16 mouse cellular contexts compared by ENCODE assay signal in the genomic region with DNA sequence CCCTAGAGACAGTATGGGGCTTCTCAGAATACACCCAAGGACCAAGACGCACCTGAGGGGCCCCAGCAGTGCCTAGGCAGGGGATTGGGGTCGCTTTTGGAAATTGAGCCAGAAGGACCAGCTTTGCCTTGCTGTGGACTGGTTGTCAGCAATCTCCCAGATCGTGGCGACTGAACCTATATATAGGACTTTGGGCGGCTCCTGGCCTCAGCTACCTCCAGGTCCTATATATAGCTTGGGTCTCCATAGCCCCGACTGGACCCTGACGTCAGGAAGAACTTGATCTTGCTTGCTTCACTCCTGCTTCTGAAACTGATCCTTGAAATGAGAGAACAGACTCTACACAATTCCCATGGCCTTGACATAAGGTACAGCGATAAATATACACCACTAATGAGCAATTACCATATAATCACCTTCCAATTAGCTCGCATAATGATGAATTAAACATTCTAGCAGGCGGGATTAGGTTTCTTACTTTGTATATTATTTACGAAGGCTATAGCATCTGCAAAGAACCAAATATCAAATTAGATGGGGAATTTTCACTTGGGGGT. TPM values are rescaled to one million over a fixed set of nuclear protein-coding genes. Genes with fewer than 3 reads are reported as not detected.
DNase-seq lines count a peak whose midpoint lies in the region; ATAC-seq lines count a peak whose summit lies in the region.
"Had no signal": no experiment of that assay in that cellular context is flagged by ENCODE, and none has a peak within 500 bp of the region (broad histone marks: within the 10 kb centered on the region; RNA-seq: fewer than 3 reads in every experiment).

No protein-coding gene starts in this region.

- H3K9ac ChIP-seq in kidney, embryonic 14.5 days (ENCODE audit: low read depth, low read length), result 0 out of 2 replicates have a peak overlapping the region, but pooled peaks have one; percentile 12
- no peak overlapping the region for H3K9ac ChIP-seq in embryonic facial prominence, embryonic 11.5 days (replicated peaks; ENCODE audit: low read length)
- no peak overlapping the region for H3K9ac ChIP-seq in forebrain, embryonic 16.5 days (replicated peaks; ENCODE audit: low read depth, low read length)
- H3K9ac ChIP-seq: lung, embryonic 15.5 days had no signal

- H3K4me2 ChIP-seq in kidney, embryonic 14.5 days (replicated peaks; ENCODE audit: low read depth, low read length), result peak overlapping the region; percentile 35; the same call in 1 of the 2 replicates
- H3K4me2 ChIP-seq in embryonic facial prominence, embryonic 11.5 days (ENCODE audit: low read depth, low read length), result no peak overlapping the region
- H3K4me2 ChIP-seq in forebrain, embryonic 16.5 days (ENCODE audit: low read length), result 0 out of 2 replicates have a peak overlapping the region, but pooled peaks have one; percentile 0
- H3K4me2 ChIP-seq: liver, embryonic 11.5 days; lung, embryonic 15.5 days had no signal

- H3K4me1 ChIP-seq in kidney, embryonic 14.5 days (ENCODE audit: control insufficient read depth, insufficient read depth, low read length), result peaks cover 17% of the 10 kb centered on the region
- H3K4me1 ChIP-seq in embryonic facial prominence, embryonic 11.5 days (ENCODE audit: control insufficient read depth, insufficient read depth, low read length), result peaks cover 12% of the 10 kb centered on the region
- H3K4me1 ChIP-seq in forebrain, embryonic 16.5 days (replicated peaks; ENCODE audit: control insufficient read depth, insufficient read depth, low read length), result peaks cover 53% of the 10 kb centered on the region

- DNase-seq in gastrocnemius, adult 18-20 months (ENCODE audit: low spot score), result peak; percentile 45
- no peak for DNase-seq in gastrocnemius, postnatal 10 days
- no peak for DNase-seq in kidney, adult 11 months
- DNase-seq in embryonic facial prominence, embryonic 11.5 days (ENCODE audit: low spot score), result no peak
- DNase-seq in adipocyte (ENCODE audit: low spot score), result no peak
- DNase-seq in lung, postnatal 14 days, result no peak
- DNase-seq: adrenal gland, adult 2 months; cerebellum, adult 8-10 months; layer of hippocampus, adult 9-11 months had no signal

- H3K36me3 ChIP-seq in kidney, embryonic 14.5 days (ENCODE audit: control insufficient read depth, insufficient read depth, low read length), result no peaks in the 10 kb centered on the region
- no peaks in the 10 kb centered on the region for H3K36me3 ChIP-seq in embryonic facial prominence, embryonic 11.5 days (replicated peaks; ENCODE audit: control insufficient read depth, insufficient read depth, low read depth, low read length)
- no peaks in the 10 kb centered on the region for H3K36me3 ChIP-seq in forebrain, embryonic 16.5 days (ENCODE audit: control insufficient read depth, insufficient read depth)
- H3K36me3 ChIP-seq: lung, embryonic 15.5 days had no signal

- peaks cover 80% of the 10 kb centered on the region for H3K27me3 ChIP-seq in kidney, embryonic 14.5 days (ENCODE audit: control insufficient read depth, insufficient read depth, low read length)
- peaks cover 44% of the 10 kb centered on the region for H3K27me3 ChIP-seq in embryonic facial prominence, embryonic 11.5 days (ENCODE audit: control insufficient read depth, insufficient read depth, low read length)
- H3K27me3 ChIP-seq in forebrain, embryonic 16.5 days (replicated peaks; ENCODE audit: control insufficient read depth, insufficient read depth, low read length), result peaks cover 39% of the 10 kb centered on the region

- H3K4me3 ChIP-seq in kidney, embryonic 14.5 days (ENCODE audit: low read length), result peak overlapping the region; percentile 27
- no peak overlapping the region for H3K4me3 ChIP-seq in embryonic facial prominence, embryonic 11.5 days (ENCODE audit: low read depth, low read length)
- H3K4me3 ChIP-seq in forebrain, embryonic 16.5 days (replicated peaks; ENCODE audit: low read length), result no peak overlapping the region
- H3K4me3 ChIP-seq: lung, embryonic 15.5 days had no signal

- WGBS in kidney, embryonic 14.5 days, result 8% methylated on average over 11 of the region's 11 CpGs
- WGBS in embryonic facial prominence, embryonic 11.5 days, result 6% methylated on average over 11 of the region's 11 CpGs
- 13% methylated on average over 11 of the region's 11 CpGs for WGBS in forebrain, embryonic 16.5 days

- H3K9me3 ChIP-seq in kidney, embryonic 14.5 days (ENCODE audit: control insufficient read depth, low read length), result no peaks in the 10 kb centered on the region
- no peaks in the 10 kb centered on the region for H3K9me3 ChIP-seq in embryonic facial prominence, embryonic 11.5 days (replicated peaks; ENCODE audit: control insufficient read depth, low read length)
- H3K9me3 ChIP-seq in forebrain, embryonic 16.5 days (ENCODE audit: control insufficient read depth, low read length), result no peaks in the 10 kb centered on the region
- H3K9me3 ChIP-seq: lung, embryonic 15.5 days had no signal

- no peak for ATAC-seq in kidney, embryonic 14.5 days (ENCODE audit: low FRiP score, low TSS enrichment)
- ATAC-seq in embryonic facial prominence, embryonic 11.5 days (replicated peaks; ENCODE audit: insufficient number of reproducible peaks, low FRiP score, low TSS enrichment, low read depth), result 0 out of 2 replicates have a peak, but pooled peaks have one; percentile 39
- ATAC-seq in forebrain, embryonic 16.5 days, result peak; percentile 26

- H3K27ac ChIP-seq in kidney, embryonic 14.5 days (ENCODE audit: low read depth, low read length), result no peak overlapping the region
- no peak overlapping the region for H3K27ac ChIP-seq in embryonic facial prominence, embryonic 11.5 days (replicated peaks; ENCODE audit: low read depth, low read length)
- no peak overlapping the region for H3K27ac ChIP-seq in forebrain, embryonic 16.5 days (ENCODE audit: low read length)
- H3K27ac ChIP-seq: lung, embryonic 15.5 days had no signal

RNA-seq across cellular contexts. Expression of a gene that starts 12.0 kb away (rescaled TPM):
- total RNA-seq in gastrocnemius, adult 18-20 months (2021), result 1 to 10 TPM; 1.1 to 1.3 TPM
- total RNA-seq in gastrocnemius, postnatal 10 days (2021), result 1 to 10 TPM in 1 of 2 experiments, under 1 TPM in 1; 0.68 to 1.6 TPM
- polyA plus RNA-seq in kidney, embryonic 14.5 days (2014; fragmentation: Nextera tagmentation; extraction: Ambion mirVana), result 40.5 and 43.6 TPM in 2 replicates
- polyA plus RNA-seq in embryonic facial prominence, embryonic 11.5 days (2014; fragmentation: Nextera tagmentation; extraction: Ambion mirVana), result 10.6 and 12.8 TPM in 2 replicates
- polyA plus RNA-seq in forebrain, embryonic 16.5 days (2015; fragmentation: Nextera tagmentation; extraction: Ambion mirVana), result 13.1 and 13.8 TPM in 2 replicates
- total RNA-seq: heart, adult 8-10 months; megakaryocyte, adult 5-6 weeks had no signal
- polyA plus RNA-seq: spleen, adult 2 months had no signal
